Mouse (Mus musculus) midbrain, postnatal 0 days (tissue): ENCODE data around the gene I0C0044D17Rik. TPM values are rescaled to one million over a fixed set of nuclear protein-coding genes. Genes with fewer than 3 reads are reported as not detected.
"Not testable (repeated sequence)": the region's sequence is repeated elsewhere in the genome, so short reads cannot be mapped to it uniquely, and the experiment has no call there.

Experiments used
- ATAC-seq: fragments of 200-750 bp; cut with Nextera tagmentation; 2 replicates; pipeline ENCODE4 v1.8.0; 2017; ENCODE audit warnings: moderate number of reproducible peaks, mild to moderate bottlenecking, moderate TSS enrichment, moderate library complexity; ENCODE audit not compliant: low FRiP score
- DNase-seq: peaks from one replicate; pipeline ENCODE4 v3.0.0-alpha.2; 2015; ENCODE audit warnings: low spot score
- H3K27ac ChIP-seq: fragments of 300-500 bp; sonication (generic); 2 replicates; pipeline ENCODE4 v1.5.1; 2014; ENCODE audit warnings: low read depth, mild to moderate bottlenecking, low read length, mixed read lengths
- H3K27me3 ChIP-seq: fragments of 300-500 bp; sonication (generic); 2 replicates; pipeline ENCODE4 v1.6.1; 2014; ENCODE audit warnings: low read length, control low read depth, mixed read lengths; ENCODE audit not compliant: insufficient read depth
- H3K36me3 ChIP-seq: fragments of 300-500 bp; sonication (generic); 2 replicates; pipeline ENCODE4 v1.6.1; 2014; ENCODE audit warnings: low read length, control low read depth, mixed read lengths; ENCODE audit not compliant: insufficient read depth
- H3K4me1 ChIP-seq: fragments of 300-500 bp; sonication (generic); 2 replicates; pipeline ENCODE4 v1.6.1; 2014; ENCODE audit warnings: mild to moderate bottlenecking, control low read depth, antibody characterized with exemption, low read length, mixed read lengths; ENCODE audit not compliant: insufficient read depth
- H3K4me2 ChIP-seq: fragments of 300-500 bp; sonication (generic); 2 replicates; pipeline ENCODE4 v1.6.1; 2014; ENCODE audit warnings: low read depth, mild to moderate bottlenecking, low read length, mixed read lengths; ENCODE audit not compliant: poor library complexity, severe bottlenecking
- H3K4me3 ChIP-seq: fragments of 300-500 bp; sonication (generic); 2 replicates; pipeline ENCODE4 v1.5.1; 2014; ENCODE audit warnings: low read depth, mild to moderate bottlenecking, low read length, moderate library complexity
- H3K9ac ChIP-seq: fragments of 300-500 bp; sonication (generic); replicated peaks from 2 replicates; pipeline ENCODE4 v1.6.1; 2014; ENCODE audit warnings: mild to moderate bottlenecking, low read length, moderate library complexity, mixed read lengths; ENCODE audit not compliant: poor library complexity, severe bottlenecking
- H3K9me3 ChIP-seq: fragments of 300-500 bp; sonication (generic); 2 replicates; pipeline ENCODE4 v1.6.1; 2016; ENCODE audit warnings: low read length, control low read depth
- CTCF ChIP-seq: IDR thresholded peaks from 2 replicates; pipeline ENCODE4 v1.5.1; 2016; ENCODE audit warnings: antibody characterized with exemption, mild to moderate bottlenecking
- WGBS: fragments of 180-500 bp; shearing (Covaris S2); extraction: QIAGEN DNeasy Blood & Tissue Kit; methylation state at CpG from one replicate; pipeline ENCODE4 v1.1.7; 2014; 5-methylcytosine and 5-hydroxymethylcytosine counted together
- polyA plus RNA-seq: library from polyadenylated mRNA; unstranded; fragments of >200 nt; fragmentation: Nextera tagmentation; extraction: Ambion mirVana; gene quantifications from 2 replicates; pipeline ENCODE4 v1.2.1, GENCODE M21; 2015
- total RNA-seq: library from RNA; depleted of rRNA; stranded (reverse); fragments of >200 nt; gene quantifications from 2 replicates; pipeline ENCODE4 v1.2.3, GENCODE M21; 2014; rRNA removed

Gene I0C0044D17Rik
- total RNA-seq (not detected in 2 replicates), polyA plus RNA-seq (not detected in 2 replicates)

DNA sequence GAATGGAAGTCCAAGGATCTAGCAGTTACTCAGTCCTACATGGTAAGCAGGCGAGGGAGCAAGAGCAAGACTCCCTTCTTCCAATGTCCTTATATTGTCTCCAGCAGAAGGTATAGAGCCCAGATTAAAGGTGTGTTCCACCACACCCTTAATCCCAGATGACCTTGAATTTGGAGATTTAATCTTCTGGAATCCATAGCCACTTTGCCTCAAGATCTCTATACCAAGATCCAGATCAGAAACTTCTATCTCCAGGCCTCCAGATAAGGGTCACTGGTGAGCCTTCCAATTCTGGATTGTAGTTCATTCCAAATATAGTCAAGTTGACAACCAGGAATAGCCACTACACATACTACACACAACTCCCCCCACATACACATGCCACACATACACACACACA is at the start of gene I0C0044D17Rik:
Gene I0C0044D17Rik, minus strand, starts transcription at position 101 of the 400 bp plus-strand sequence.
- not testable (repeated sequence) for H3K4me1 ChIP-seq, DNase-seq, H3K36me3 ChIP-seq, H3K4me2 ChIP-seq, H3K27me3 ChIP-seq, H3K9ac ChIP-seq, ATAC-seq, H3K4me3 ChIP-seq, H3K9me3 ChIP-seq, H3K27ac ChIP-seq
- WGBS = 82% methylated on average over 1 of the region's 1 CpGs

DNA sequence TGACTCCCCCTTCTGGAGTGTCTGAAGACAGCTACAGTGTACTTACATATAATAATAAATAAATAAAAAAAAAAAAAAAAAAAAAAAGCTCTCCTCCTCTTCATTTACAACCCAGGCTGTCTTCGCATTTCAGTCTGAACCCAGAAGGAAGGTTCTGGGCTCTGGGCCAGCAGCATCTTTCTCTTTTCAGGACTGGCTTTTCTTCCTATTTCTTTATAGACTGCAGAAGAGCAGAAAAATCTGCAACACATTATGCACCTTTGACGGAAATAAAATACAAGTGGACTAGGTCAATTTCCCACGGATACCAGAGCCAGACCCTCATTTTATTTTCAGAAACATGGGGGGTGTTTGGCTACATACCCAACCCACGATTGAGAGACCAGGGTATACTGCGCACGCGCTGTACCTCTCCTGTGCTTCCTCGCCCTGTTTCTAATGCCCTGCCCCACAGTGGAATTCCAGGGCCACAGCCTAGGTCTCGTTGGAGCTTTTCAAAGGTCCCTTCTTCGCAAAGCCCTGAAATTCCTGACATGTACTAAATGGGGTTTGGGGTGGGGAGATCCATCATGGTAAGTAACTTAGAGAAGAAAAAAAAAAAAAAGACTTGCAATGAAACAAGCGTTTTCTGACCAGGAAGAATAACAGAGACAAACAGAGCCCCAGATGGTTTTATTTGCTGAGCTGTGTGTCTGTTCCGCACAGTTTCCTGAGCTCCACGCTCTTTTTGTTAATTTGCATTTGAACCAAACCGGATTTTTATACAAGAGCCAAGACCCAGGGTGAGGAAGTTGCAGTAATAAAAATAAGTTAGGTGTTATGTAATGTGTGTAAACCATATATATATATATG is 42.0 kb upstream of the I0C0044D17Rik start:
- Histone ChIP-seq H3K27me3 (no peaks in the 10 kb centered on the region), H3K4me1 (no peaks in the 10 kb centered on the region), H3K36me3 (no peaks in the 10 kb centered on the region), H3K9ac (no peak overlapping the region), H3K4me3 (no peak overlapping the region), H3K27ac (no peak overlapping the region), H3K4me2 (no peak overlapping the region), H3K9me3 (no peaks in the 10 kb centered on the region)
- ATAC-seq = no peak
- peak; percentile 2 for DNase-seq
- WGBS = 70% methylated on average over 14 of the region's 14 CpGs
- TF ChIP-seq CTCF = no peak

DNA sequence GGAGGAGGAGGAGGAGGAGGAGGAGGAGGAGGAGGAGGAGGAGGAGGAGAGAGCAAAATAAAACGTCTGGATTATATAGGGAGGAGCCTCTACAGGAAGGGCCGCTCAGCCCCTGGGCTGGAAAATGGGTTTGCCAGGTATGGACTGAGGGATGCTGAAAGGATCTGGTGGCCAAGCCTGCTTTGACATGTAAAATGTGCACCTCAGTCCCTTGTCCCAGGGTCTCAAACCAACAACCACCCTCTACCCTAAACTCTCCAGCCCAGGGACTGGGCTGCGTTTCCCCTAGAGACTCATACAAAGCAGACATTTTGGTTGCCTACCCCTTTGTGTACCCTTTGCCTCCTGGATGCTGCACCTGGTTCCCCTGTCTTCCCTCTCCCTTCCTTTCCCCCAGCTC is 40.9 kb upstream of the I0C0044D17Rik start:
- Histone ChIP-seq H3K27me3 (no peaks in the 10 kb centered on the region), H3K9ac (no peak overlapping the region), H3K9me3 (no peaks in the 10 kb centered on the region), H3K27ac (no peak overlapping the region), H3K4me3 (no peak overlapping the region), H3K36me3 (no peaks in the 10 kb centered on the region), H3K4me2 (no peak overlapping the region), H3K4me1 (no peaks in the 10 kb centered on the region)
- DNase-seq = no peak
- no peak for ATAC-seq
- no peak for TF ChIP-seq CTCF
- WGBS = 90% methylated on average over 3 of the region's 3 CpGs

DNA sequence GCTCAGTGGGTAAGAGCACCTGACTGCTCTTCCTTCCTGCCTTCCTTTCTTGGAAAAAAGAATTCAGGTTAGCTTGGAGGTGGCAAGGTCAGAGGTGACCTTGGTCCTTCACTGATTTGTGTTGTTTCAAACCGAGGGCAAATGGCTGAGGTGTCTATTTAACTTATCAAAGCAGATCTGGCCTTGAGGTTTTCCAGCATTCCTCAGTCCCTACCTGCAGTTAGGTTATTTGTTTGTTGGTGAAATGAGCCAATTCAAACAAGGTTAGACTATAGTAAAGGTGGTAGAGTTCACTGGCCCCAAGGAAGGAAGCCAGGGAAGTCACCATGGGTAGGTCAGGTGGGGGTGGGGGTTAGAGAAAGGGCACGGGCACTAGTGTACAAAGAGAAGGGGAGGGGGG is 40.5 kb upstream of the I0C0044D17Rik start:
- ATAC-seq = no peak
- DNase-seq = no peak
- Histone ChIP-seq H3K27me3 (no peaks in the 10 kb centered on the region), H3K4me1 (no peaks in the 10 kb centered on the region), H3K4me2 (no peak overlapping the region), H3K27ac (no peak overlapping the region), H3K9ac (no peak overlapping the region), H3K36me3 (no peaks in the 10 kb centered on the region), H3K9me3 (no peaks in the 10 kb centered on the region), H3K4me3 (no peak overlapping the region)
- whole genome bisulfite sequencing = 71% methylated on average over 1 of the region's 2 CpGs
- no peak for TF ChIP-seq CTCF

DNA sequence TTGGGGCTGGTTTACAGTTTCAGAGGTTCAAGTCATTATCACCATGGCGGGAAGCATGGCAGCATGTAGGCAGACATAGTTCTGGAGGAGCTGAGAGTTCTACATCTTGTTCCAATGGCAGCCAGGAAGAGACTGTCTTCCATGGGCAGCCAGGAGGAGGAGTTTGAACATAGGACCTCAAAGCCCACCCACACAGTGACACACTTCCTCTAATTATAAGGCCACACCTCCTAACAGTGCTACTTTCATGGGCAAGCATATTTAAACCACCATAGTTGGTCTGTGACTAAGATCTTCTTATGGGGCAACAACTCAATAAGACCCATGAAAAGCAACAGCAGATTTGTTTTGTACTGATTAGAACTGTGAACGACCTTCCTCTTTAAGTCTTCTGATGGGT is 39.8 kb upstream of the I0C0044D17Rik start:
- no peaks in the 10 kb centered on the region for H3K9me3 ChIP-seq
- H3K4me2 ChIP-seq = no peak overlapping the region
- WGBS = 93% methylated on average over 2 of the region's 2 CpGs
- TF ChIP-seq CTCF = no peak
- no peak overlapping the region for H3K9ac ChIP-seq
- no peak for ATAC-seq
- no peak overlapping the region for H3K4me3 ChIP-seq
- H3K36me3 ChIP-seq = no peaks in the 10 kb centered on the region
- no peaks in the 10 kb centered on the region for H3K4me1 ChIP-seq
- H3K27ac ChIP-seq = no peak overlapping the region
- no peaks in the 10 kb centered on the region for H3K27me3 ChIP-seq
- DNase-seq = no peak

DNA sequence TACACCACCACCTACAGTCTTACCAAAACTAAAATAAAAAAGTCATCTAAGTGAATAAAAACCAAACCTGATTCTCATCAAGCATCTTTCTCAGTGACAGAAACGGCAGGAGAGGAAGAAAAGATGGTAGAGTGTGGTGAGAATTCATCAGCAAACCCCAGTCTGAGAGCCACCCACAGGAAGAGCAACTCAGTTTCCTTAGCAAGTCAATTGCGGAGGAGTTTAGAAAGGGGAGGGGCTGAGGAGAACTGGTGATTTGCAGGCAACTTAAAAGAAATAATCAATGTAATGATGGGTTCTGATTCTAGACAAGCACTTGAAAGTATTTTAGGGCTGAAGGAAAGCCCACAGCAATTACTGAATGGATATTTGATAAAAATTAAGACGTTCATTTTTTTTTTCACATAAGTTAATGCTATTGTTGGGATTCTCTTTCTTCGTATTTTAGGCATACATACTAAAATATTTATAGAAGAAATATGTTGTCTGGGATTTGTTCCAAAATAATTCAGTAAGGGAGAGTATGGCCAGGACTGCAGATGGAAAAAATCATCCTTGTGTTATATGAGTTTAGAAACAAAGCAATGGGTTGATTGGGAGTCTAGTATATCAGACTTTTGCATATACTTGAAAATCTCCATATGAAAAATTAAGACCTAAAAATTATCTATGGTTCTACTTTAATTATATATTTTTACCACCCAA is 34.7 kb upstream of the I0C0044D17Rik start:
- WGBS = 80% methylated on average over 4 of the region's 4 CpGs
- Histone ChIP-seq H3K4me3 (no peak overlapping the region), H3K9ac (no peak overlapping the region), H3K36me3 (no peaks in the 10 kb centered on the region), H3K27ac (no peak overlapping the region), H3K4me1 (no peaks in the 10 kb centered on the region), H3K9me3 (no peaks in the 10 kb centered on the region), H3K27me3 (no peaks in the 10 kb centered on the region), H3K4me2 (no peak overlapping the region)
- no peak for TF ChIP-seq CTCF
- DNase-seq (no peak), ATAC-seq (no peak)
